Mouse (Mus musculus) heart, adult 2 months (tissue): ENCODE measurements around the gene Vsig10. TPM values are rescaled to one million over a fixed set of nuclear protein-coding genes. Genes with fewer than 3 reads are reported as not detected.
"Not testable (repeated sequence)": the region's sequence is repeated elsewhere in the genome, so short reads cannot be mapped to it uniquely, and the experiment has no call there.

Source experiments
- DNase-seq, 2 experiments: peaks; one replicate each; pipeline ENCODE4 v3.0.0; 2021
- H3K27ac ChIP-seq: fragments of 200-600 bp; 2 replicates; pipeline ENCODE4 v1.8.1; 2022
- H3K27me3 ChIP-seq: fragments of 200-500 bp; 2 replicates; pipeline ENCODE4 v1.6.1; 2012; ENCODE audit warnings: mild to moderate bottlenecking, low read length, inconsistent platforms, mixed read lengths; ENCODE audit not compliant: control insufficient read depth, insufficient read depth
- H3K36me3 ChIP-seq: fragments of 200-500 bp; 2 replicates; pipeline ENCODE4 v1.6.1; 2012; ENCODE audit warnings: low read length, inconsistent platforms; ENCODE audit not compliant: control insufficient read depth, insufficient read depth
- H3K4me1 ChIP-seq: fragments of 200-500 bp; 2 replicates; pipeline ENCODE4 v1.6.1; 2011; ENCODE audit warnings: low read length; ENCODE audit not compliant: control insufficient read depth, insufficient read depth
- H3K4me3 ChIP-seq: fragments of 200-600 bp; 2 replicates; pipeline ENCODE4 v1.8.1; 2022
- H3K79me2 ChIP-seq: fragments of 200-500 bp; replicated peaks from 2 replicates; pipeline ENCODE4 v1.6.1; 2012; ENCODE audit warnings: mild to moderate bottlenecking, inconsistent platforms, low read length, moderate library complexity, mixed read lengths; ENCODE audit not compliant: control insufficient read depth, insufficient read depth
- H3K9ac ChIP-seq: fragments of 200-500 bp; 2 replicates; pipeline ENCODE4 v1.6.1; 2012; ENCODE audit warnings: low read depth, mild to moderate bottlenecking, control low read depth, inconsistent platforms, low read length, mixed read lengths
- CTCF ChIP-seq: fragments of 200-600 bp; IDR thresholded peaks from 2 replicates; pipeline ENCODE4 v1.8.1; 2022; ENCODE audit warnings: antibody characterized with exemption, mild to moderate bottlenecking, moderate library complexity
- EP300 ChIP-seq: fragments of 200-500 bp; IDR thresholded peaks from 2 replicates; pipeline ENCODE4 v1.6.1; 2011; ENCODE audit warnings: low read depth, low read length, control low read depth; ENCODE audit not compliant: insufficient read depth
- POLR2A ChIP-seq: fragments of 200-500 bp; IDR thresholded peaks from 2 replicates; pipeline ENCODE4 v1.6.1; 2011; ENCODE audit warnings: mild to moderate bottlenecking, low read depth, low read length, control low read depth; ENCODE audit not compliant: insufficient read depth
- WGBS: fragments of 180-500 bp; shearing (Covaris S2); methylation state at CpG from one replicate; pipeline ENCODE4 v1.1.7; 2018; 5-methylcytosine and 5-hydroxymethylcytosine counted together
- intact Hi-C: fragments of 180-260 bp; cut with DNase I; formaldehyde crosslinking; loops from one replicate; pipeline ENCODE4 v1.15.1; 2025
- polyA plus RNA-seq: library from polyadenylated mRNA; depleted of rRNA; stranded (reverse); fragments of >200 nt; gene quantifications from 2 replicates; pipeline ENCODE4 v1.2.3, GENCODE M21; 2012
- total RNA-seq, 2 experiments: library from RNA; stranded (reverse); gene quantifications; 2 replicates each; pipeline ENCODE4 v1.2.3; 2021

Vsig10 gene
- total and polyA plus RNA-seq, 3 experiments = 7.0 to 8.9 (median 8.8) TPM

DNA sequence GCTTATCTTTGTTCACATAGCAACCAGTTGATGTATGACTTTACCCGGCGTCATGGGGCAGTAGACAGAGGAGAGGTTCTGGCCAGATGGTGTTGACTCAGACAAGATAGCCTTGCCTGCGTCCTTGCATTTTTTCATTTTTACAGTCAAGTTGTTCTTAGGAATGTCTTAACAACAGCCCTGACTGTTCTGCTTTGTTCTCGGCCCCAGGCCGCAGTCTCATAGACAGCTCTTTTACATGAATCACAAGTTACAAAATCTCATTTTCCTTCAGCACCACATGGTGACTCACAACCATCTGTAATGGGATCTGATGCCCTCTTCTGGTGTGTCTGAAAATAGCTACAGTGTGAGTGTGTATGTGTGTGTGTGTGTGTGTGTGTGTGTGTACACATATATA lies 25.6 kb downstream of the Vsig10 start:
- H3K9ac ChIP-seq, H3K36me3 ChIP-seq, H3K4me3 ChIP-seq, H3K79me2 ChIP-seq, DNase-seq, H3K4me1 ChIP-seq, H3K27ac ChIP-seq, intact Hi-C loops, H3K27me3 ChIP-seq: not testable (repeated sequence)
- WGBS = 82% methylated on average over 5 of the region's 5 CpGs
- 0 out of 2 replicates have a peak, but pooled peaks have one; percentile 11 for TF ChIP-seq CTCF

GRCm38 (mm10) chr5:117345432-117345976 lies 26.6 kb downstream of the Vsig10 start:
- Histone ChIP-seq H3K4me3 (no peak overlapping the region), H3K27ac (no peak overlapping the region), H3K27me3 (no peaks in the 10 kb centered on the region), H3K79me2 (no peaks in the 10 kb centered on the region), H3K4me1 (no peaks in the 10 kb centered on the region), H3K36me3 (no peaks in the 10 kb centered on the region), H3K9ac (no peak overlapping the region)
- TF ChIP-seq POLR2A (no peak), EP300 (no peak), CTCF (no peak)
- no peak for DNase-seq
- intact Hi-C loops = no loop called here
- WGBS = 77% methylated on average over 5 of the region's 5 CpGs

DNA sequence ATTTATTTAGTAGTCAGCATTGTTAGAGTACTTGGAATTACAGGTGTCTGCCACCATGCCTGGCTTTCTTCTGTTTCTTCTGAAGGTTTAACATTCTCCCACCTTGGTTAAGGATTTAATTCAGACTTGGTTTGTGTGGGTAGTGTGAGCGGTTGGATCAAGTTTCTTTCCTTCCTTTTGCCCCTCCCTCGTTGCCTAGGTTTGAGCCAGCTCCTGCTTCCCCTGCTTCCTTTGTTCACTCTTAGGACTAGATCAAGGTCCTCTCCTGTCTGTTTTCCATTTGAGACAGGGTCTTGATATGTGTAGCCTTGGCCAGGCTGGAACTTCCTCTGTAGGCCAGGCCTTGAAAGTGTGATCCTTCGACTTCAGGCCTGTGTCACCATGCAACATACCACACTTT lies 27.4 kb downstream of the Vsig10 start:
- Histone ChIP-seq H3K36me3 (no peaks in the 10 kb centered on the region), H3K79me2 (no peaks in the 10 kb centered on the region), H3K27me3 (no peaks in the 10 kb centered on the region), H3K27ac (no peak overlapping the region), H3K4me1 (no peaks in the 10 kb centered on the region), H3K9ac (no peak overlapping the region), H3K4me3 (no peak overlapping the region)
- no peak for DNase-seq
- WGBS = 41% methylated on average over 3 of the region's 3 CpGs
- TF ChIP-seq POLR2A = no peak
- TF ChIP-seq CTCF = no peak
- no peak for TF ChIP-seq EP300
- intact Hi-C loops = loop anchor here (1.0 kb wide), 1 partner anchor 40 kb away; no protein-coding TSS in a partner anchor

DNA sequence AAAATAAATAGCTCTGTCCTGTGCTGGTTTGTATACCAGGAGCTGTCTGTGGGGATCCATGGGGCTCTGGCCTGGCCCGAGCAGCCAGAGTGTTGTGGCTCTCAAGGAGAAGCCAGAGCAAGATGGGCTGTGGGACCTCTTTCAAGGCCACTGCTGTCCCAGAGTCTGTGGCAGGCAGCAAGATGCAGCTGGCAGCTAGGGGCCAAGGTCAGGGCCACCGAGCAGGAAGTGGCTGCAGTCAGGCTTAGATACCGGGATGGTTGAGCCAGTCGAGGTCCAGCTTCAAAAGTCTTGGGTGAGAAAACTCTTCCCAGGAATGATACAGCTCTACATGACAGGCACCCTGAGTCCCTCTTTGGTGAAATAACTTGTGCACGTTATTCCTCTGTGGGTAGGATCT lies 28.1 kb downstream of the Vsig10 start:
- TF ChIP-seq POLR2A (no peak), CTCF (no peak), EP300 (no peak)
- H3K9ac ChIP-seq = no peak overlapping the region
- no peak for DNase-seq
- 67% methylated on average over 5 of the region's 5 CpGs for WGBS
- H3K36me3 ChIP-seq = no peaks in the 10 kb centered on the region
- H3K79me2 ChIP-seq = no peaks in the 10 kb centered on the region
- no peaks in the 10 kb centered on the region for H3K4me1 ChIP-seq
- no peak overlapping the region for H3K4me3 ChIP-seq
- no peaks in the 10 kb centered on the region for H3K27me3 ChIP-seq
- intact Hi-C loops = no loop called here
- no peak overlapping the region for H3K27ac ChIP-seq

- no peaks in the 10 kb centered on the region for H3K36me3 ChIP-seq
- 100% methylated on average over 2 of the region's 2 CpGs for WGBS
- no peaks in the 10 kb centered on the region for H3K27me3 ChIP-seq
- intact Hi-C loops = no loop called here
- H3K4me3 ChIP-seq = no peak overlapping the region
- TF ChIP-seq CTCF = no peak
- no peak for TF ChIP-seq POLR2A
- TF ChIP-seq EP300 = no peak
- DNase-seq = no peak
- H3K4me1 ChIP-seq = no peaks in the 10 kb centered on the region
- no peaks in the 10 kb centered on the region for H3K79me2 ChIP-seq
- H3K27ac ChIP-seq = no peak overlapping the region
- no peak overlapping the region for H3K9ac ChIP-seq
Measured at GRCm38 (mm10) chr5:117347838-117348237, 29.0 kb downstream of the Vsig10 start.

GRCm38 (mm10) chr5:117348279-117348678 lies 29.4 kb downstream of the Vsig10 start:
- DNase-seq = peak; percentile 43 to 59
- no peak for TF ChIP-seq CTCF
- no peak for TF ChIP-seq POLR2A
- no peak for TF ChIP-seq EP300
- no peak overlapping the region for H3K4me3 ChIP-seq
- no peak overlapping the region for H3K27ac ChIP-seq
- no peak overlapping the region for H3K9ac ChIP-seq
- no peaks in the 10 kb centered on the region for H3K79me2 ChIP-seq
- WGBS = 51% methylated on average over 19 of the region's 19 CpGs
- H3K36me3 ChIP-seq = no peaks in the 10 kb centered on the region
- intact Hi-C loops = no loop called here
- H3K27me3 ChIP-seq = no peaks in the 10 kb centered on the region
- no peaks in the 10 kb centered on the region for H3K4me1 ChIP-seq
